Mouse (Mus musculus): ENCODE measurements around the gene Atf1.

GRCm38 (mm10) chr15:100181841-100182240 lies 45.8 kb upstream of the Atf1 start:
- TF ChIP-seq CTCF (IDR thresholded peaks at IDR 0.05; ENCODE audit: low read depth) (no peak), EP300 (optimal IDR thresholded peaks at IDR 0.05) (no peak)
